Mouse (Mus musculus) c-Kit-negative CD71-positive TER-119-positive erythroid progenitor cells, embryonic 14.5 days (primary cell): ENCODE measurements around the gene 4930579F01Rik.
"Not testable (repeated sequence)": the region's sequence is repeated elsewhere in the genome, so short reads cannot be mapped to it uniquely, and the experiment has no call there.

Experiments used
- DNase-seq: peaks from one replicate; pipeline ENCODE4 v3.0.0-alpha.2; 2013; ENCODE audit warnings: low read depth, low spot score

The 4930579F01Rik gene

DNA sequence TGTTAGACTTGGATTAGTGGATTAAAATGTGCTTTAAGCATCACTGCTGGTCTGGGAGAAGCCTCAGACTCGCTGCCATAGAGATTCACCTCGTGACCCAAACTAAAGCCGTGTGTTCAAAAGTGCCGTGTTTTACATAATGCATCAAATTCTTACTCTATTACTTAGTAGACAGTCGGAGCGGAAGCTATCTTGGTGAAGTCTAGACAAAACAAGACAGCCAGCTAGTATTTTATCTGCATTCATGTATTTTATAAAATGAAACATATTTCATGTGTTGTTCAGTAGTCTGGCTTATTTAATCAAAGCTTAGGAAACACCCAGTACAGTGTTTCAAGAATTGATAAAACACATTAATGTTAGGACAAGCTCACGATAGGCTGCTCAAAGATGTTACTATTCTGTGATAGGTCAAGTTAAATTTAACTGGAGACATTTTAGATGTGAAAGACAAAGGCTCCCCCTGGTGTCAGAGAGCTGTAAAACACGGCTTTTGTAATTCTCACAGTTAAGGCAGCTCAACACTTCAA is 48.9 kb downstream of the 4930579F01Rik start, which contains the start of gene Mttp:
Gene Mttp (minus strand): TSS at position 327 of the 530 bp plus-strand sequence.
- DNase-seq: peak; percentile 83

DNA sequence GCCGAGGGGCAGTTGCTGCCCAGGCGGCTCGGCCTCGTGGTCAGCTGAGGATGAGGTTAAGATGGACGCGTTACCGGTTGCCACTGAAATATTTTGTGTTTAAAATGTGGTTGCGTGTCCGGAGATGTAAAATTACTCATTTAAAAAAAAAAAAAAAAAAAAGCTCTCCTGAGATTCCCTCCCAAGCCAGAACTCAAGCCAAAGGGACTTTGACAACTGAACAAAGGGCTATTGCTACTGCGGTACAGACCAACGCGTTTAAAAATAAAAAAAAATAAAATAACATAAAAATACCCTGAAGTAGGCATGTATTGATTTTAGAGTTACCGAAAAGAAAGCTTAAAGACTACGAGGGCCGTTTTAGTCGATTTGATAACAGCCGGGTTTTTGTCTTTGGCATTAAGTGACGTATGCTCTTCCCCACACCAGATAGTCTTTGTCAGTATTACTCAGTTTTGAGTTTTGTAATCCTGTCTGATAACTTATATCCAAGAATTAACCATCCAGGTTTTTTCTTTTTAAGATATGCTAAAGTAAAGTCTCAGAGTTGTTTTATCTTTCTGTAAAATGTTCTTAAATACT is 49.5 kb downstream of the 4930579F01Rik start:
- DNase-seq: no peak

DNA sequence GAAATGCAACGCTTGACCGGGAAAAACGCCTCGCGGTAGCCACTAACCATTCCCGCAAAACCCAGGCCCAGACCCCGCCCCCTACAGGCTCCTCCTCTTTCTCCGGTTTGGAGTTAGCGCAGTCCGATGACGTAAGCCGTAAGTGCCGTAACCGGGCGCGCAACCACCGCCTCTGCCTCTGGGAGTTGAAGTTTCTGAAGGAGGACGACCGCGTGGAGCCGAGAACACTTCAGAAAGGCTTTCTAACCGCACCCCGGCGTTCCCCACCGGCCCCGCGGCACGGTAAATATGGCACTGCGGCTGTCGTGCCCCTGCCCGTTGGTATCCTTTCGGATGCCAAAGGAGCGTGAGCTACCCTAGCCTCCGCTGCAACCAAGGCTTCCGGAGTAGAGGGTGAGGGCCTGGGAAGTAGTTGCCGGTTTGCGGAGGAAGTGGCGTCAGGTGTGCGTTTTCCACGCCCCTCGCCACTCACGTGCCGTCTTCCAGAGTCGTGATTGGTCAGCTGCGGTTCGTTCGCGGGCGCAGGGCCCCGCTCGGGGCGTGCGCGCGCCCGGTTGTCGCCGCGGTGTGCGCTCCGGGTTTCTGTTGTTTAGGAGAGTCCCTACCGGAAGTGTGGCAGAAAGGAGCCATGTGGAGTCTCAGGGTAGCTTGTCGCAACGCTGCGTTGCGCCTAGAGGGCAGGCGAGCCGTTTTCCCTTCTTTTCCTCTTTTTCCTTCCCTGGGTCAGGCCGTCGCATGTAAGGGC is 50.1 kb downstream of the 4930579F01Rik start, which contains the start of gene Trmt10a:
Gene Trmt10a (plus strand): TSS at position 134 of the 745 bp plus-strand sequence.
- peak; percentile 96 for DNase-seq

DNA sequence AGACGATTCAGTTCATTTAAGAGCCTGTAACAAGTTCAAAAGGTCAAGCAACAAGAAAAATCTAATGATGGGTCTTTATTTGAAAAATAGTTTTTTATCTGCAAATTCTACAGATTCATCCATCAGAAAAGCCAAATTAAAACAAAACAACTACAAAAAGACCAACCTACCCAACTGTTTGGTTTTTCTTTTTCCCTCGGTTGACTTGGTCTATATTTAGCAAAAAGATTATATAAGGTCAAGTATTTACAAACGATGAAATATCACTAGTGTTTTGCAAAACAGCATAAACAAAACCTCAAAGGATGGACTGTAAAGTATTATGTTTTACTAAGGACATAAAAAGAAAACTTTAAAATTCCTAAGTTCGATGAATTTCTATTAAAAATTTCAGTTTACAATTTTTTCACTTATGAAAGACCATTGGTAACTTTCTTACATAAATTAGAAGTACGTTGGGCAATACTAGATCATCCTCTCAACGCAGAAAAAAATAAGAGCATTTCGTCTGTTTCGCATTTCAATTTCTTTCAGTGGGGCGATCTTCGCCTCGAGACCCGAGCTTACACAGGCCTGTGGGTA is 50.8 kb downstream of the 4930579F01Rik start:
- no peak for DNase-seq

DNA sequence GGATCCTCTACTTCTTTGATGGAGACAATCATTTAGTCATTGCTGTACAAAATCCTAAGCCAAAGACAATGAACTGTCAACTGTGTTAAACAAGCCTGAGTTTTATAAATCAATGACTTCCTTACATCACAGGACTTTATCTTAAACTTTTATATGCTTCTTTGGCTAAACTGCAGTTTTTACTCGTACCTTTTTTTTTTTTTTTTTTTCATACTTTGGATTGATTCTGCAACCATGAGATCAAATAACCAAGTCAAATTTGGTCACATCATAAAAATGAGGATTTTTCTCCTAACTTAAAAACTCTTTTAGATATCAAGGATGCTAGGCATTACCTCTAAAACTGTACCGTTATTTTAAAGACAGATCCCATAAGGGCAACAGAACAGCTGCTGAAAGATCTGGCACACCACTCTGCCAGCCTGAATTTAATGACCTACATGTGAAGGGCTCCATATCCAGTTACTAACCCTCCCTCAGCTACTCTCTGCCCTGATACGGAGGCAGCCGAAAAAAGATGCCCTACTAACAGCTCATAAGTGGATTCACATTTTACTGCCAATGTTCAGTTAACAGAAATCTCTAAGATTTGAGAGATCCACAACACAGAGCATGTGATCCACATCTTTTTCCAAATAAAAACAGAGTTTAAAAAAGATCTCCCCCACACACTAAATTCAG is 51.4 kb downstream of the 4930579F01Rik start:
- no peak for DNase-seq

DNA sequence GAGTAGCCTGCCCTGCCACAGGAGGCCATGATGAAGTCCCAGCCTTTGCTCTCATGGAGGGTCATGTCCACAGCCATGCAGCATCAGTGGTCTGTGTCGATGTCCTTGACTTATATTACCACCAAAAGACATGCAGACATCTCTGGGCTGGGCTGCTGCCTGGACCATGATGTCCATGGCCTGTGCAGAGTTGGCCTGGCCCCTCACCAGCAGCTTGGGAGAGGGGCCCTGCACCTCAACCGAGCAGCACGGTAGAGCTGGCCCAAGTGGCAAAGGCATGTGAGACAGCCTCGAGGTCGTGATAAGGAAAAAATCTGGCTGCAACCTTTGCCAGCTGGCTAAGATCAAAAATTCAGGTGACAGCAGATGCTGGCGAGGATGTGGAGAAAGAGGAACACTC is 54.0 kb downstream of the 4930579F01Rik start:
- DNase-seq: no peak

DNA sequence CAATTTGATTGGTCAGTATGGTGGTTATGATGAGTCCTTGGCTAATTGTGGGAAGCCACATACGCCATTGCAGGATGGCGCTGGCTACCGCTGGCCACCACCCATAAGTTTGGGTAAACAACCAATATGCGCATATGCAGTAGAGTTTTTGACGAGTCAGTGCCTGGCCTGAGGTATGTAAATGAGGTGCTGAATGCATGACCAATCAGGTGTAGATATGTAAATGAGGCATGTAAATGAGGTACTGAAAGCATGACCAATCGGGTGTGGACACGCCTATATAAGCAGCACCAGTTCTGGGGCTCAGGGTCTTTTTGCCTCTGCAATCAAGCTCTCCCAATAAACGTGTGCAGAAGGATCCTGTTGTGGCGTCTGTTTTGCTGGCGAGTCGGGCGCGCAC is 55.5 kb downstream of the 4930579F01Rik start:
- DNase-seq: not testable (repeated sequence)

DNA sequence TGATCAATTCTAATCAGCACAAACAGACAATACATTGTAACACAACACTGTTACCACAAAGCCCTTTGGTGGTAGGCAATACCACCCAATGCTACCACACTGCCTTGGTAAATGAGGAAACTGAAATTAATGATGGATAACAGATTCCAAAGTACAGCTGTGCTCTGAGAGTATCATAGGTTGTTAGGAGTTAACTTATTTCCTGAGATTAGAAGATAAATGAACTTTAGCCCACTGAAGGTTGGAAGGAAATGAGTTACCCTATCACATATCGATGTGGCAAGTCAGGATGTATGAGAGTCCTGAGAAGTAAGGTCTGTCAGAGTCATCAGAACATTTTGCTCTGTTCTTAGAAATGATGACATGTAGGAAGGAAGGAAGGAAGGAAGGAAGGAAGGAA is 59.1 kb downstream of the 4930579F01Rik start:
- no peak for DNase-seq

DNA sequence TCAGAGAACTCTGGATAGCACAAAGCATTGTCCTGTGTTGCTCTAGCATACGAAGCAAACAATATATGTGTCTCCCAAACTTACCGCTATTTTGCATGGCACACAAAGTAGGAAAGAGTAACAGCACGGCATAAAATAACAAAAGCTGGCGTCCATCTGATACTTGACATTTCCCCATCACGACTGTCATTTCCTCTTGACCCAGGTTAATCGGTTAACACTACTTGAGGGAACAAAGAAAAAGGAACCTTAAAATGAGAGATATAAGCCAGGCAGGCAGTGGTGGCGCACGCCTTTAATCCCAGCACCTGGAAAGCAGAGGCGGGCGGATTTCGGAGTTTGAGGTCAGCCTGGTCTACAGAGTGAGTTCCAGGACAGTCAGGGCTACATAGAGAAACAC is 59.7 kb downstream of the 4930579F01Rik start:
- DNase-seq: no peak

DNA sequence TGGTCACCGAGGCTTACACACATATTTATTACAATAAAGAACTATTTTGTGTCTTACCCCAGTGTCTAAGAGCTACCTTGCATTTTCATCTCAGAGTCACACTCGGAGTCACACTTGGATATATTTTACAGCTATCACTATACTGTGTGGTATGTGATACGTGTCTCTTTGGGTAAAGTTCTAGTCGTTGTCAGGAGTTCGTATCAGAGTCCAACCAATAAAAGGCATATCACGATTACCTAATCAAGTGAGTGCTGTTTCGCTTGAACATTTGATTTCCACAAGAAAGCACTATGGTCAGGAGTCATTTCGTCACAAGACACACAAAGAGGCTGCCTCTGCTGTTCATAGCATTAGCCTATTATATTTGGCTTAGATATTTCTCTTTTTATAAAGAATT is 60.2 kb downstream of the 4930579F01Rik start:
- no peak for DNase-seq

DNA sequence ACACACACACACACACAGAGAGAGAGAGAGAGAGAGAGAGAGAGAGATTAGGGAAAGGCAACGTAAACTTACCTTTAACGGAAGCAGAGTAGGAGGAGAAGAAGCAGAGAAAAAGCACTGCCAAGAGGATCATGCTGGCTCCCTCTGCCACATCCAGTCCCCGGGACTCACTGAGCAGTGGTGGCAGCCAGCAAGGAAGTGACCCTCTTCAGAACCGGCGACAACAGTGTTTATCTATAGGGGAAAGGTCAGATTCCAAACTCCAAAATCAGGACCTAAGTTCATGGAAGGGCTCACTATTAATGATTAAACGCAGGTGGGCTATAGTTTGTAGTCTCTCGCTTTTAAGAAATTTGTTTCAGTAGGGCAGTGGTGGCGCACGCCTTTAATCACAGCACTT is 62.5 kb downstream of the 4930579F01Rik start:
- no peak for DNase-seq

DNA sequence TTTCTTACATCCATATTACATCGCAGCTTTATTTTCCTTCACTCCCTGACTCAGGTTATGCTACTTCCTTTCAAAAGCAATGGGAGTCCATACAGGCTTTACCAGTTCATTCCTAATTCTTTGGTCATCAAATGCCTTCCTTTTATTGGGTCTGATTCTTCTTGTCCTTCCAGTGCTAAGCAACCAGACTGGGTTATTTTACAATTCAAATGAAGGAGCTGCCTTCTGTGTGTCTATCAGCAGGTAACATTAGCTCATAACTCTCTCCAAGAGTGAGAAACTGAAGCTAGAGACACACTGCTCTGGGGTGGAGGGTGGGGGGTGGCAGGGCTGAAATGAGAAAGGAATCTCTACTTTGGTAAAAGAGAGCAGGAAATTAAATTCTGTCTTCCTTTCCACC is 62.9 kb downstream of the 4930579F01Rik start:
- DNase-seq: no peak

DNA sequence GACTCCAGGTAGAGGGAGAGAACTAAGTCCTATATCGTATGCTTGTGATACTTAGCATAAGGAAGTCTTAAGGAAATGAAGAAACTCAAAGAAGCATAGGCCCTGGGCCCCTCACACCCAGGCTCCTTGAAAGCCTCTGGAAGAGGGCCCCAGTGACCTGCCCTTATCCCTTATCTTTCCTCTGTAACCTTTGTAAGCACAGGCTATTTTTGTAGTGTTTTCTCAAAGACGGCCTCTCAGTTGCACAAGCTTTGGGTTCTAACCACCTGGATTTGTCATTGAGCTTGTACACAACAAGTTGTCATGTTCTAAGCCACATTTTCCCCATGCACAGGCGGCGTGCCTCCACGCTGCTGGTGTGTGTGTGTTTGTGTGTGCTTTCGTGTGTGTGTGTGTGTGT is 64.5 kb downstream of the 4930579F01Rik start:
- DNase-seq: no peak

DNA sequence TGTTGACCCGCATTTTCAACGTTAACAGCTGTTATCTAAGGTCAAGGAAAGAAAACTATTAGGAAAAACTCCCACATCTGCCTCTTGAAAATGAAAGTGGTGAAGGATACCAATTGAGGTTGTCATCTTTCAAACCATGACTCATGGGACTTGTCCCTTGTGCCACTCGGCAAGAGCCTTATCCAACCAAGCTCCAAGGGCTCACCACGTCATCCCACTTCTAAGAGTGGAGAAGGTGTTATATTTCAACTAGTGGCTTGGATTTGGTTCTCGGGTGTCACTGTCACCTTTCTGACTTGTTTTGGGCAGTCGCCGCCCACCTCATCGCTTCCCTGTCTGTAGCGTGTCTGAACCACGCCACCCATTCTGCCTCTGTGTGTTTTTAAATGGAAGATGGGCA is 69.8 kb downstream of the 4930579F01Rik start:
- DNase-seq: no peak

DNA sequence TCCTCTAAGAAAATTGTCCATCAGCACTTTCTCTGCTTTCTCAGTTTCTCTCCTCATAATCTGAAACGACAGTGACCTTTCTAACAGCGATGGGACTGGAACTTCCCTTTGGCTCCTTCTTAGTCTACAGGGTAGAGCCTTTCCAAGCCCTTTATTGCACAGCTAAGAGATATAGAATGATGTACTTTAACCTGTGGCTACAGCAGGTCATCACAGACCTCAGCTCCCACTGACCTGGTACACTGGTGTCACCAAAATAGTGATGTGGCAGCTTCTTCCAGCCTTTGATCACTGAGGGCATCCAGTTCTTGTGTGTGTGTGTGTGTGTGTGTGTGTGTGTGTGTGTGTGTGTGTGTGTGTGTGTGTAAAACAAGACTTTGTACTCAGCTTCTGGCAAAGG is 72.2 kb downstream of the 4930579F01Rik start:
- no peak for DNase-seq

DNA sequence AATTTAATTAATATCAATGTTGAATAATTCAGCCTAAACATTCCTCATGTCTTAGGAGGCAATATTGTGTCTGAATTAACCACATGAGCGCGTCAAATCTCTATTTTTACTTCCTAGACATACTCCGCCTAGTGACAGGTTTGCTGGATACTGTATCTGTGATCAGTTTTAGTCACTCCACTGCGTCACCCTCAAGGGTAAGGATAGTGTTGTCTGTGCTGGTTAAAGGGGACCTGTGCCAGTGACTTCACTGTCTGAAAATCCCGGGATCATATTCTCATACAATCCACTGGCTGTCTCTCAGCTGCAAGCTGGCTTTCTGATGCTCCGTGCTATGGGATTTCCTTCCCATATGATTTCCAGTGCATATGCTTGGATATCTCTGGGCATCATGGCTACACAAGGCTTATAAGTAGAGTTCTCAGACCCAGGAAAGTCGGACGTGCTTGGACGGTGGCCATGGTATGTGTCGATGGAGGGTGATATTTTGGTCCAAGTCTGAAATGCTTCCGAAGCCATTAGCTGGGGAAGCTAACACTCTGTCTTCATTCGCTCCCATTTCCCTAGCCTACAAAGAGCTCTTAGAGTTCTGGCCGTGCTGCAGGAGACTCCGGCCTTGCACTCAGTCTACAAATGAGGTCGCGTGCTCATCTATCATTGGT is 74.0 kb downstream of the 4930579F01Rik start:
- DNase-seq: no peak

DNA sequence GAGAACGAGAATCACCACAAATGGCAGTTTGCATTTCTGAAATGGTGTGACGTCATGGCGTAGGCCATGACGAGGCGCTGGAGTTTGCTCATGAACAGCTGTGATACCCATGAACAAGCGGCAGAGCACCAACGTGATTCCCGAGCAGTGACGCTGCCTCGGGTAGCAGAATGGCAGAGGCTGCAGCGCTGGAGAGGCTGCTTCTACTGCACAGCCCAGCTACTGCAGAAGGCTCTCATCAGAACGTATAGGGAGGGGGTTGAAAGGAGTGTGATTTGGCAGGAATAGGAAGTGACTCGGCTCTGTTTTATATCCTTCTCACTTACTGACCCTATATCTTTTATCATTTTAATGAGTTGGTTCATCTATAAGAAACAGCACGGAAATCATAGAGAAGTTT is 74.8 kb downstream of the 4930579F01Rik start:
- DNase-seq: no peak

DNA sequence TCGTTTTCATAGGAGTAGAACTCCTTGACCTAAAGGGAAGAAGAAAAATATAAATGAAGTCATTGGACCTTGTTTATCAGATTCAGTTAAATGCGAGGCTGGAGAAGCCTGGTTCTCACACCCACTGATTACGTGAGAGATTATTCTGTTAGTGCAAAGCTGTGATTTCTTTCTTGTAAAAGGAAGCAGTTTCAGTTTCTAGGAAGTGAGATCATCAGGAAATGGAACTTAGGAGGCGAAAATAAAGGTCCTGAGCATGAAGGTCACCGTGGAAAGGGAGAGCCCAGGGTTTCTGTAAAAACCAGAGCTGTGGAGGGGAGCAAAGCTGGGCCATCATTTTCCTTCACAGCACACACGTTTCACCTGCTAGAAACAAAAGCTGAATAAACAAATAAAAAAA is 75.2 kb downstream of the 4930579F01Rik start:
- no peak for DNase-seq

DNA sequence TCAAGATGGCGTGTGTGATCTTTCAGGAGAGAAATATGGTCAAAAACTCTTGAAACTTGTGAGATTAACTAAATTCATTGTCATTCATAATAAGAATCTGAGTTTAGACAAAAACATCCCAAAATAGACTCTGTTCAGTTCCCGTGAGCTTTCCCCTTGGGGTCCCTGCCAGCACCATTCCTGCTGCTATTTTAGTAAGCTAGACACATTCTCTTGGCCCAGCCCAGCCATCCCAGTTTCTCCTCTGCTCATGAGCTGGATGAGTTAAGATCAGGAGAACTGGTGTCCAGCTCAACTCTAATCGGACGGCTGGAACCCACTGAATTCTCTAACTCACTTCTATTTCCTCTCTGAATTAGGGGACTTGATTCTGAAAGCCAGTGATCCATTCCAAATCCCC is 76.8 kb downstream of the 4930579F01Rik start:
- no peak for DNase-seq

DNA sequence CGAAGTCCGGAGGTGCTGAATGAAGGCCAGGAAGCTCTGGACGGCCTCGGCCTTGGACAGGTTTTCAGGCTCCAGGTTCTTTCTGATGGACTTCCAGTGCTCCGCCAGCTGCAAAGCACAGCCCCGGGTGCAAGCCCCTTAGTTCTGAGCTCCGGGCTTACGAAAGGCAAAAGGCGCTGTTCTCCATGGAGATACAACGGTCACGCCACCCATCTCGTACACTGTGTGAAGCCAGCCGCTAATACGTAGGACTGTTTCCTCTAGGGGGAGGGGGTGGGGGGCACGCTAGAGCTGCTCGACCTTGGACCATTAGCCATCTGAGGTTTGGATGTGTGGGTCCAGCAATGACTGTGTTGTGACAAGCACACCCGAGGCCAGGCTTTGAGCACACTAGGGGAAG is 79.5 kb downstream of the 4930579F01Rik start:
- DNase-seq: no peak
